Mouse (Mus musculus): ENCODE results near the gene Hoxc12.

Gene Hoxc12

GRCm38 (mm10) chr15:102937036-102937666 is 594 bp downstream of the Hoxc12 start:
- no peak for DNase-seq (ENCODE audit: low spot score)

- DNase-seq (ENCODE audit: low spot score): no peak
These were observed 2.9 kb downstream of the Hoxc12 start for GRCm38 (mm10) chr15:102939256-102940155.

- DNase-seq (ENCODE audit: low spot score): no peak
These were observed 6.3 kb downstream of the Hoxc12 start for GRCm38 (mm10) chr15:102942739-102943467.

GRCm38 (mm10) chr15:102943468-102943813 is 6.9 kb downstream of the Hoxc12 start:
- DNase-seq (ENCODE audit: low spot score): no peak

GRCm38 (mm10) chr15:102945185-102946077 is 8.9 kb downstream of the Hoxc12 start:
- no peak for DNase-seq (ENCODE audit: low spot score)

GRCm38 (mm10) chr15:102947276-102947675 is 10.7 kb downstream of the Hoxc12 start:
- DNase-seq (ENCODE audit: low spot score): no peak

GRCm38 (mm10) chr15:102948842-102949241 is 12.3 kb downstream of the Hoxc12 start:
- no peak for DNase-seq (ENCODE audit: low spot score)

GRCm38 (mm10) chr15:102949696-102950095 is 13.1 kb downstream of the Hoxc12 start:
- no peak for DNase-seq (ENCODE audit: low spot score)

GRCm38 (mm10) chr15:102950877-102951276 is 14.3 kb downstream of the Hoxc12 start:
- DNase-seq (ENCODE audit: low spot score): no peak

GRCm38 (mm10) chr15:102953561-102953960 is 17.0 kb downstream of the Hoxc12 start:
- no peak for DNase-seq (ENCODE audit: low spot score)

- no peak for DNase-seq (ENCODE audit: low spot score)
These were observed 17.8 kb downstream of the Hoxc12 start, which contains the start of gene Hoxc11 for GRCm38 (mm10) chr15:102954192-102955006. Gene Hoxc11 (plus strand): TSS chr15:102954427.

- DNase-seq (ENCODE audit: low spot score): no peak
These were observed 18.4 kb downstream of the Hoxc12 start for GRCm38 (mm10) chr15:102955007-102955382.

GRCm38 (mm10) chr15:102955833-102956640 is 19.5 kb downstream of the Hoxc12 start:
- DNase-seq (ENCODE audit: low spot score): no peak

- no peak for DNase-seq (ENCODE audit: low spot score)
These were observed 20.3 kb downstream of the Hoxc12 start for GRCm38 (mm10) chr15:102956906-102957305.

- DNase-seq (ENCODE audit: low spot score): no peak
These were observed 23.2 kb downstream of the Hoxc12 start for GRCm38 (mm10) chr15:102959663-102960191.

- DNase-seq (ENCODE audit: low spot score): no peak
These were observed 25.2 kb downstream of the Hoxc12 start for GRCm38 (mm10) chr15:102961728-102962127.

GRCm38 (mm10) chr15:102962492-102962891 is 25.9 kb downstream of the Hoxc12 start:
- no peak for DNase-seq (ENCODE audit: low spot score)

GRCm38 (mm10) chr15:102963259-102963658 is 26.7 kb downstream of the Hoxc12 start:
- DNase-seq (ENCODE audit: low spot score): no peak
